Comparison of ENCODE assay signal across 20 mouse cellular contexts in genomic region chr15:98514845-98515244, GRCm38 (mm10). TPM values are rescaled to one million over a fixed set of nuclear protein-coding genes. Genes with fewer than 3 reads are reported as not detected.
DNase-seq lines count a peak whose midpoint lies in the region; TF ChIP-seq lines count a peak whose summit lies in the region.
"Not testable (repeated sequence)": the region's sequence is repeated elsewhere in the genome, so short reads cannot be mapped to it uniquely, and the experiment has no call there.
"Had no signal": no experiment of that assay in that cellular context is flagged by ENCODE, and none has a peak within 500 bp of the region (broad histone marks: within the 10 kb centered on the region; RNA-seq: fewer than 3 reads in every experiment).

No protein-coding gene starts in this region.

- not testable (repeated sequence) for TF ChIP-seq CTCF in MEL (IDR thresholded peaks at IDR 0.05 in 2 of 3, conservative IDR thresholded peaks at IDR 0.05 in 1 of 3; ENCODE audit: control insufficient read depth in 1 of 3, insufficient read depth in 1 of 3, low read depth in 2 of 3, low read length in 3 of 3, poor library complexity in 1 of 3, severe bottlenecking in 1 of 3); gastrocnemius, adult 2 months (IDR thresholded peaks at IDR 0.05); thymus, adult 2 months (IDR thresholded peaks at IDR 0.05; ENCODE audit: borderline replicate concordance, control insufficient read depth, extremely low read depth, insufficient read depth, low read length, poor library complexity)

- 87% methylated on average over 2 of the region's 2 CpGs for WGBS in thymus, adult 2 months

- not testable (repeated sequence) for H3K27me3 ChIP-seq in MEL (ENCODE audit: control insufficient read depth in 1 of 2, insufficient read depth in 2 of 2, low read length in 2 of 2); thymus, adult 2 months (ENCODE audit: control insufficient read depth, insufficient read depth, low read length)

- H3K36me3 ChIP-seq in MEL (ENCODE audit: control insufficient read depth in 1 of 2, insufficient read depth in 2 of 2, low read length in 2 of 2), result peaks cover 5 to 15% of the 10 kb centered on the region in 2 experiments
- H3K36me3 ChIP-seq in thymus, adult 2 months (ENCODE audit: control insufficient read depth, insufficient read depth, low read length), result peaks cover 10% of the 10 kb centered on the region

- not testable (repeated sequence) for TF ChIP-seq POLR2A in MEL (IDR thresholded peaks at IDR 0.05; ENCODE audit: control insufficient read depth in 1 of 2, insufficient read depth in 1 of 2, low read depth in 1 of 2, low read length in 2 of 2, poor library complexity in 1 of 2); thymus, adult 2 months (IDR thresholded peaks at IDR 0.05; ENCODE audit: control insufficient read depth, extremely low read depth, insufficient read depth, low read length, poor library complexity)

- not testable (repeated sequence) for H3K27ac ChIP-seq in MEL (ENCODE audit: control insufficient read depth, low read depth, low read length)
- H3K27ac ChIP-seq in gastrocnemius, adult 2 months, result 0 out of 2 replicates have a peak overlapping the region, but pooled peaks have one; percentile 20
- H3K27ac ChIP-seq in thymus, adult 2 months (ENCODE audit: control insufficient read depth, insufficient read depth, low read length), result peak overlapping the region; percentile 91

- DNase-seq in MEL (ENCODE audit: low read depth, low spot score), result peak; percentile 76
- DNase-seq in gastrocnemius, adult 2 months; thymus, adult 2 months: not testable (repeated sequence)

- not testable (repeated sequence) for H3K4me3 ChIP-seq in MEL (ENCODE audit: control insufficient read depth in 1 of 2, insufficient read depth in 1 of 2, low read depth in 2 of 2, low read length in 2 of 2); gastrocnemius, adult 2 months; thymus, adult 2 months (ENCODE audit: control insufficient read depth, insufficient read depth, low read length)

- not testable (repeated sequence) for H3K9me3 ChIP-seq in MEL (replicated peaks; ENCODE audit: insufficient read depth, low read length)

- TF ChIP-seq RAD21 in MEL (IDR thresholded peaks at IDR 0.05; ENCODE audit: low read depth, low read length), result not testable (repeated sequence)

- intact Hi-C loops in gastrocnemius, adult 2 months (cut with DNase I), result loop anchor here (5.0 kb wide), 1 partner anchor 52 kb away; no protein-coding TSS in a partner anchor

- H3K9ac ChIP-seq in MEL (ENCODE audit: control insufficient read depth, low read depth, low read length, poor library complexity, severe bottlenecking), result not testable (repeated sequence)

- peak in 1 of 2 experiments; percentile 31; a peak in 1 of 4 replicates for TF ChIP-seq EP300 in MEL (IDR thresholded peaks at IDR 0.05; ENCODE audit: low read depth in 1 of 2, low read length in 2 of 2)

- H3K79me2 ChIP-seq in MEL (ENCODE audit: control insufficient read depth, insufficient read depth, low read length, poor library complexity), result not testable (repeated sequence)

- H3K4me1 ChIP-seq in MEL (ENCODE audit: control insufficient read depth in 1 of 2, insufficient read depth in 2 of 2, low read length in 2 of 2), result peaks cover 12 to 30% of the 10 kb centered on the region in 2 experiments
- peaks cover 36% of the 10 kb centered on the region for H3K4me1 ChIP-seq in thymus, adult 2 months (replicated peaks; ENCODE audit: control insufficient read depth, insufficient read depth, low read length)

TF ChIP-seq in MEL, 35 proteins besides CTCF, POLR2A, EP300 and RAD21:
- TF ChIP-seq GATA1 (IDR thresholded peaks at IDR 0.05; ENCODE audit: low read depth, low read length) (peak; percentile 39; the same call in 1 of the 2 replicates), TBP (IDR thresholded peaks at IDR 0.05; ENCODE audit: low read depth, low read length) (peak; percentile 93), SIN3A (IDR thresholded peaks at IDR 0.05; ENCODE audit: low read length) (peak; percentile 61), UBTF (IDR thresholded peaks at IDR 0.05; ENCODE audit: borderline replicate concordance, insufficient read depth, low read depth, low read length) (0 out of 2 replicates have a peak, but pooled peaks have one; percentile 67), ETS1 (IDR thresholded peaks at IDR 0.05; ENCODE audit: low read depth, low read length) (peak; percentile 65)

RNA-seq across cellular contexts. Expression of gene Kansl2, which starts 19.2 kb away (rescaled TPM):
- 150 and 157 TPM in 2 replicates for total RNA-seq in MEL (2012; rRNA removed)
- polyA plus RNA-seq in MEL (2012; ENCODE audit: insufficient read depth in 1 of 2, insufficient read length in 2 of 2, low read depth in 1 of 2, low replicate concordance in 2 of 2, missing spikeins in 1 of 2), result 100 to 1,000 TPM in 1 of 2 experiments, not detected in 1; 170 TPM
- total RNA-seq in gastrocnemius, adult 2 months (2021), result 10 to 100 TPM; 64.7 to 66.3 TPM
- polyA plus RNA-seq in thymus, adult 2 months (2012; rRNA removed), result 71.6 and 78.4 TPM in 2 replicates

RNA-seq across cellular contexts. Expression of gene Olfr279, which starts 22.6 kb away (rescaled TPM):
- total RNA-seq in MEL (2012; rRNA removed), result under 0.01 TPM in 1 of 2 replicates, not detected in the other
- 10 to 100 TPM in 1 of 2 experiments, under 1 TPM in 1; 0.03 to 81.4 TPM for polyA plus RNA-seq in MEL (2012; ENCODE audit: insufficient read depth in 1 of 2, insufficient read length in 2 of 2, low read depth in 1 of 2, low replicate concordance in 2 of 2, missing spikeins in 1 of 2)
- total RNA-seq in gastrocnemius, adult 2 months (2021), result not detected
- not detected in 2 replicates for polyA plus RNA-seq in thymus, adult 2 months (2012; rRNA removed)
- total RNA-seq: adrenal gland, adult 18-20 months; adrenal gland, adult 2 months; adrenal gland, adult 8-10 months; adrenal gland, postnatal 10 days; adrenal gland, postnatal 14 days; adrenal gland, postnatal 25 days; adrenal gland, postnatal 36 days; adrenal gland, postnatal 4 days; CH12.LX had no signal
- polyA plus RNA-seq: activated CD4-positive, CD25-positive, alpha-beta regulatory T cell, adult 4 months; adrenal gland, adult 2 months; brain, embryonic 14.5 days; C2C12; CD4-positive, CD25-positive, alpha-beta regulatory T cell, adult 4 months; G1E; Patski had no signal

RNA-seq across cellular contexts. Expression of gene Lalba, which starts 32.3 kb away (rescaled TPM):
- not detected in 2 replicates for total RNA-seq in MEL (2012; rRNA removed)
- polyA plus RNA-seq in MEL (2012; ENCODE audit: insufficient read depth in 1 of 2, insufficient read length in 2 of 2, low read depth in 1 of 2, low replicate concordance in 2 of 2, missing spikeins in 1 of 2), result not detected
- total RNA-seq in gastrocnemius, adult 2 months (2021), result not detected
- polyA plus RNA-seq in thymus, adult 2 months (2012; rRNA removed), result 0.48 TPM in 1 of 2 replicates, not detected in the other
- total RNA-seq: adrenal gland, adult 18-20 months; adrenal gland, adult 2 months; adrenal gland, adult 8-10 months; adrenal gland, postnatal 14 days; adrenal gland, postnatal 25 days; adrenal gland, postnatal 36 days; adrenal gland, postnatal 4 days; CH12.LX; ES-E14; G1E had no signal
- polyA plus RNA-seq: activated CD4-positive, CD25-positive, alpha-beta regulatory T cell, adult 4 months; adrenal gland, adult 2 months; brain, embryonic 14.5 days; C2C12; G1E; Patski had no signal

RNA-seq across cellular contexts. Expression of gene OR5BS1P, which starts 45.1 kb away (rescaled TPM):
- 0.04 TPM in 1 of 2 replicates, not detected in the other for total RNA-seq in MEL (2012; rRNA removed)
- polyA plus RNA-seq in MEL (2012; ENCODE audit: insufficient read depth in 1 of 2, insufficient read length in 2 of 2, low read depth in 1 of 2, low replicate concordance in 2 of 2, missing spikeins in 1 of 2), result not detected
- total RNA-seq in gastrocnemius, adult 2 months (2021), result not detected
- not detected in 2 replicates for polyA plus RNA-seq in thymus, adult 2 months (2012; rRNA removed)
- total RNA-seq: adrenal gland, adult 18-20 months; adrenal gland, adult 2 months; adrenal gland, adult 8-10 months; adrenal gland, postnatal 10 days; adrenal gland, postnatal 14 days; adrenal gland, postnatal 25 days; adrenal gland, postnatal 36 days; adrenal gland, postnatal 4 days; CH12.LX; ES-E14 had no signal
- polyA plus RNA-seq: adrenal gland, adult 2 months; brain, embryonic 14.5 days; C2C12; CD4-positive, CD25-positive, alpha-beta regulatory T cell, adult 4 months; cerebellum, adult 2 months; G1E; Patski had no signal

RNA-seq across cellular contexts. Expression of gene Ccnt1, which starts 55.9 kb away (rescaled TPM):
- total RNA-seq in MEL (2012; rRNA removed), result 40.5 and 44.0 TPM in 2 replicates
- polyA plus RNA-seq in MEL (2012; ENCODE audit: insufficient read depth in 1 of 2, insufficient read length in 2 of 2, low read depth in 1 of 2, low replicate concordance in 2 of 2, missing spikeins in 1 of 2), result 10 to 100 TPM; 19.5 to 63.2 TPM
- total RNA-seq in gastrocnemius, adult 2 months (2021), result 10 to 100 TPM; 20.4 to 20.5 TPM
- 26.8 and 32.0 TPM in 2 replicates for polyA plus RNA-seq in thymus, adult 2 months (2012; rRNA removed)
